Mouse (Mus musculus) limb, embryonic 11.5 days (tissue): Measurements from ENCODE around the gene Slc12a9. TPM values are rescaled to one million over a fixed set of nuclear protein-coding genes. Genes with fewer than 3 reads are reported as not detected.
A peak's percentile ranks its signal among the peaks of the same experiment; 100 is the strongest.

ENCODE experiments used
- ATAC-seq: fragments of 200-750 bp; cut with Nextera tagmentation; 2 replicates; pipeline ENCODE4 v1.8.0; 2017; ENCODE audit warnings: low read depth; ENCODE audit not compliant: insufficient number of reproducible peaks, low FRiP score, low TSS enrichment
- DNase-seq: peaks from one replicate; pipeline ENCODE4 v3.0.0-alpha.2; 2015; ENCODE audit warnings: low spot score
- H3K27ac ChIP-seq: fragments of 300-500 bp; sonication (generic); replicated peaks from 2 replicates; pipeline ENCODE4 v1.5.1; 2014; ENCODE audit warnings: low read depth, mild to moderate bottlenecking, low read length
- H3K27me3 ChIP-seq: fragments of 300-500 bp; sonication (generic); 2 replicates; pipeline ENCODE4 v1.6.1; 2014; ENCODE audit warnings: mild to moderate bottlenecking, low read length, mixed read lengths; ENCODE audit not compliant: control insufficient read depth, insufficient read depth
- H3K36me3 ChIP-seq: fragments of 300-500 bp; sonication (generic); 2 replicates; pipeline ENCODE4 v1.6.1; 2014; ENCODE audit warnings: mild to moderate bottlenecking, low read length, moderate library complexity, mixed read lengths; ENCODE audit not compliant: control insufficient read depth, insufficient read depth
- H3K4me1 ChIP-seq: fragments of 300-500 bp; sonication (generic); 2 replicates; pipeline ENCODE4 v1.6.1; 2014; ENCODE audit warnings: low read length, mixed read lengths; ENCODE audit not compliant: control insufficient read depth, insufficient read depth
- H3K4me2 ChIP-seq: fragments of 300-500 bp; sonication (generic); 2 replicates; pipeline ENCODE4 v1.6.1; 2014; ENCODE audit warnings: low read depth, mild to moderate bottlenecking, moderate library complexity; ENCODE audit not compliant: severe bottlenecking
- H3K4me3 ChIP-seq: fragments of 300-500 bp; sonication (generic); 2 replicates; pipeline ENCODE4 v1.5.1; 2014; ENCODE audit warnings: low read depth, low read length
- H3K9ac ChIP-seq: fragments of 300-500 bp; sonication (generic); 2 replicates; pipeline ENCODE4 v1.6.1; 2014; ENCODE audit warnings: mild to moderate bottlenecking, low read length
- H3K9me3 ChIP-seq: fragments of 300-500 bp; sonication (generic); 2 replicates; pipeline ENCODE4 v1.6.1; 2016; ENCODE audit warnings: low read length; ENCODE audit not compliant: control insufficient read depth
- WGBS: fragments of 180-500 bp; shearing (Covaris S2); extraction: QIAGEN DNeasy Blood & Tissue Kit; methylation state at CpG from one replicate; pipeline ENCODE4 v1.1.7; 2014; 5-methylcytosine and 5-hydroxymethylcytosine counted together
- polyA plus RNA-seq: library from polyadenylated mRNA; unstranded; fragments of >200 nt; fragmentation: Nextera tagmentation; extraction: Ambion mirVana; gene quantifications from 2 replicates; pipeline ENCODE4 v1.2.1, GENCODE M21; 2014

The Slc12a9 gene
- polyA plus RNA-seq, 1 experiment from 2014 or later = 4.7 TPM

DNA sequence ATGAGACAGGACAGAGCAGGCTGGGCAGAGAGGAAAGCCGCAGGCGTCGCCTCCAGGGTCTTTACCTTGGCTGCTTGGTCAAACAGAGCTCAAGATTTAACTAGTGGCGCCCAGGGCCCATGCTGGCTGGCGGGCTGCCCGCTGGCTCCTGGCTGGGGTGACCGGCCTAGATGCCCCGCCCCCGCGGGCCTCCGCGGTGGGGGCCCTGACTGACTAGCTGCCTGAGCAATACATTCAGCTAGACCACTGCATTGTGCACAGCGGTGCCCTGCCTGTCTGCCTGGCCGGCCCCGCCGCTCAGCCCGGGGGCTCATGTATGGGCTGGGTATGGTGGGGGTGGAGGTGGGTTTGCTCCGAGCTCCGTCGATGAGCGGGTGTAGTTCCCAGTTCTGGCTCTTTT, 32.1 kb downstream of the Slc12a9 start:
- Histone ChIP-seq H3K4me1 (peaks cover 14% of the 10 kb centered on the region), H3K4me2 (no peak overlapping the region), H3K27ac (no peak overlapping the region), H3K4me3 (no peak overlapping the region), H3K27me3 (no peaks in the 10 kb centered on the region), H3K9me3 (no peaks in the 10 kb centered on the region), H3K36me3 (peaks cover 60% of the 10 kb centered on the region), H3K9ac (no peak overlapping the region)
- ATAC-seq (no peak), DNase-seq (no peak)
- WGBS = 92% methylated on average over 21 of the region's 21 CpGs

DNA sequence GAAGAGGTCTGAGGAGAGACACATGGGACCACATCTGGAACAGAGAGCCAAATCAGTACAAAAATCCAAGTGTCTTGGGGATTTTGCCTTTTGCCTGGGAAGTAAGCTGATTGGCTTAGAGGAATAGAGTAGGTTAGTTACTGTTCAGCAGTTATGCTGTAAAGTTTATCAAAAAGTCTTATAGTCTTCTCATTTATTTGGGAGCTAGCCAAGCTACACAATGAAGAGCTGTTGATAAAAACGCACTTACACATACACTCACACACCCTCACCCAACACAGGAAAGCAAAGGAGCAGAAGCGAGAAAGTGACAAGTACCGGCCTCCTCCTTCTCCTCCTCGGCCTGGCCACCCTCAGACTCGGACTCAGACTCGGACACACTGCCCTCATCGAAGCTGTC, 34.2 kb downstream of the Slc12a9 start:
- Histone ChIP-seq H3K36me3 (peaks cover 71% of the 10 kb centered on the region), H3K27me3 (no peaks in the 10 kb centered on the region), H3K27ac (no peak overlapping the region), H3K4me1 (peaks cover 10% of the 10 kb centered on the region), H3K4me3 (no peak overlapping the region), H3K9ac (no peak overlapping the region), H3K9me3 (no peaks in the 10 kb centered on the region), H3K4me2 (no peak overlapping the region)
- DNase-seq (no peak), ATAC-seq (no peak)
- WGBS = 94% methylated on average over 7 of the region's 7 CpGs

DNA sequence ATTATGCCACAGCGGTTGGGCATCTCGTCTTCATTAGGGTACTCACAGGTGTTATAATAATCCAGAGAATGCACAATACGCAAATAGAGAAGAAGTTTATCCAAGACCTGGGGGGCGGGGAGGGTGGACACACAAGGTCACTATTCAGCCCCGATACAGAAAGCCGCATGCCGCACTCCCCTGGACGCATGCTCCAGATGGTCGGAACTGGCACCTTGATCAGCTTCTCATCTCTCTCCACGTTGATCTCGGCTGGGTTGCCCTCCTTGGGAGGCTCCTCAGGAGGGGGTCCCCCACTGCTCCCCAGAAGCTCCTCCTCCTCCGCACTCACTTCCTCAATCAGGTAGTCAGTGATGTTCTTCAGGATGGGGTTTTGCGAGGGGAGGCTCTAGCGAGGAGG, 36.3 kb downstream of the Slc12a9 start:
- Histone ChIP-seq H3K4me3 (no peak overlapping the region), H3K27ac (no peak overlapping the region), H3K27me3 (peaks cover 5% of the 10 kb centered on the region), H3K4me1 (peaks cover 12% of the 10 kb centered on the region), H3K4me2 (no peak overlapping the region), H3K36me3 (peaks cover 61% of the 10 kb centered on the region), H3K9ac (no peak overlapping the region), H3K9me3 (no peaks in the 10 kb centered on the region)
- DNase-seq = no peak
- ATAC-seq = no peak
- 90% methylated on average over 14 of the region's 14 CpGs for WGBS

- peaks cover 50% of the 10 kb centered on the region for H3K36me3 ChIP-seq
- DNase-seq (no peak), ATAC-seq (no peak)
- no peak overlapping the region for H3K9ac ChIP-seq
- H3K4me2 ChIP-seq = no peak overlapping the region
- H3K4me3 ChIP-seq = peak overlapping the region; percentile 10; the same call in 1 of the 2 replicates
- 93% methylated on average over 15 of the region's 15 CpGs for WGBS
- H3K9me3 ChIP-seq = no peaks in the 10 kb centered on the region
- peaks cover 12% of the 10 kb centered on the region for H3K4me1 ChIP-seq
- H3K27me3 ChIP-seq = peaks cover 13% of the 10 kb centered on the region
- no peak overlapping the region for H3K27ac ChIP-seq
These were observed 37.7 kb downstream of the Slc12a9 start for GRCm38 (mm10) chr5:137295712-137296111.

DNA sequence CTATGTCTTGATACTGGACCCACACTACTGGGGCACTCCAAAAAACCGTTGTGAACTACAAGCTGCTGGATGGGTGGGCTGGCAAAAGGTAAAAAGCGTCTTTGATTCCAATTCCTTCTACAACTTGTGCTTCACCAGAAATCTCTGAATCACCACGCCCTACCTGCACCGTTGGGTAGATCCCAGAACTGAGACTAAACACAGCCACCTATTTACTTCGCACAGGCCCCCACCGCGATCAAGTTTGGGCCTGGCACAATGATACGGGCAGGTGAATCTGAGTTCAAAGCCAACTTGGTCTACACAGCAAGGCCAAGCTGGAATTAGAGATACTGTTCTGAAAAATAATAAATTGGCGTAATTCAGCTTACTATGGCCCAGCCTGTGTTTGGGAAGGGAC, 38.1 kb downstream of the Slc12a9 start:
- ATAC-seq (no peak), DNase-seq (no peak)
- H3K4me1 ChIP-seq = peaks cover 12% of the 10 kb centered on the region
- H3K4me3 ChIP-seq = peak overlapping the region; percentile 46
- H3K9ac ChIP-seq = peak overlapping the region; percentile 75; the same call in 1 of the 2 replicates
- peaks cover 17% of the 10 kb centered on the region for H3K27me3 ChIP-seq
- no peaks in the 10 kb centered on the region for H3K9me3 ChIP-seq
- peaks cover 46% of the 10 kb centered on the region for H3K36me3 ChIP-seq
- peak overlapping the region; percentile 95; the same call in 1 of the 2 replicates for H3K4me2 ChIP-seq
- 81% methylated on average over 9 of the region's 9 CpGs for WGBS
- H3K27ac ChIP-seq = peak overlapping the region; percentile 70; the same call in 1 of the 2 replicates

DNA sequence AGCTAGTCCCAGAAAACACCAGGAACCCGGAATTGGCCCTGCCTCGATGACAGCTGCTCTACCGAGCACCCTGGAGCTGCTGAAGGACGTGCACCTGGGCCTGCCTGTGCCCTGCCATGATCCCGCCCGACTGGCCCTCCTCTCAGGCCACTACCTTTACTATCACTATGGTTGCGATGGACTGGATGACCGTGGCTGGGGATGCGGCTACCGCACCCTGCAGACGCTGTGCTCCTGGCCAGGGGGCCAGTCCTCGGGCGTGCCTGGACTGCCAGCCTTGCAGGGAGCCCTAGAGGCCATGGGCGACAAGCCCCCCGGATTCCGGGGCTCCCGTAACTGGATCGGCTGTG, 38.7 kb downstream of the Slc12a9 start:
- H3K9ac ChIP-seq = peak overlapping the region; percentile 75
- H3K4me2 ChIP-seq = peak overlapping the region; percentile 95
- peaks cover 40% of the 10 kb centered on the region for H3K36me3 ChIP-seq
- WGBS = 7% methylated on average over 18 of the region's 18 CpGs
- peaks cover 23% of the 10 kb centered on the region for H3K27me3 ChIP-seq
- peaks cover 12% of the 10 kb centered on the region for H3K4me1 ChIP-seq
- ATAC-seq (peak; percentile 55), DNase-seq (no peak)
- H3K4me3 ChIP-seq = peak overlapping the region; percentile 46
- no peaks in the 10 kb centered on the region for H3K9me3 ChIP-seq
- H3K27ac ChIP-seq = peak overlapping the region; percentile 70

GRCm38 (mm10) chr5:137293839-137294743, 39.3 kb downstream of the Slc12a9 start, which contains the start of gene Ufsp1:
Gene Ufsp1, plus strand, starts transcription at chr5:137294629.
- under 1% methylated on average over 52 of the region's 52 CpGs for WGBS
- peaks cover 34% of the 10 kb centered on the region for H3K36me3 ChIP-seq
- peak within 1 kb of the TSS; percentile 46 for H3K4me3 ChIP-seq
- H3K9me3 ChIP-seq = no peaks in the 10 kb centered on the region
- ATAC-seq = peak; percentile 93
- peaks cover 12% of the 10 kb centered on the region for H3K4me1 ChIP-seq
- peak within 1 kb of the TSS; percentile 70 for H3K27ac ChIP-seq
- peaks cover 29% of the 10 kb centered on the region for H3K27me3 ChIP-seq
- DNase-seq = peak; percentile 94
- H3K9ac ChIP-seq = peak within 1 kb of the TSS; percentile 75
- peak within 1 kb of the TSS; percentile 95 for H3K4me2 ChIP-seq

DNA sequence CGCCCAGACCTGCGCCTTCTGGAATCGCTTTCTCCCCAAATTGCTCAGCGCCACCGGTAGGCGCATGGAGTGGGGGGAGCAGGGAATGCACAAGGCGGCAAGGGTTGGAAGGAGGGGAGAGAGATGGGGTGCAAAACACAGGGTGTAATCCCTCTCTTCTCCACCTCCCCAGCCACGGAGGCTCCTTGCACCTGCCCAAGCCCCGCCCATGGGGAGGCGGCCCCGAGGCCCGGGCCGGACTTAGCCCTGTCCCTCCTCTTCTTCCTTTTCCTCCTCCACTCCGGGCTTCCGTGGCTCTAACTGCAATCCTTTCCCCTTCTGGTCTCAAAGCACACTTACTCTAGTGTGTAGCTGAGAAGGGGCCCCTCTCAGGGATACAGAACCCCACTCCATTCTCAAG, 40.1 kb downstream of the Slc12a9 start:
- under 1% methylated on average over 15 of the region's 15 CpGs for WGBS
- Histone ChIP-seq H3K27me3 (peaks cover 36% of the 10 kb centered on the region), H3K36me3 (peaks cover 29% of the 10 kb centered on the region), H3K4me2 (peak overlapping the region; percentile 95), H3K9ac (peak overlapping the region; percentile 66; the same call in 1 of the 2 replicates), H3K27ac (no peak overlapping the region), H3K4me3 (peak overlapping the region; percentile 46), H3K4me1 (peaks cover 17% of the 10 kb centered on the region), H3K9me3 (no peaks in the 10 kb centered on the region)
- peak; percentile 72 for DNase-seq
- no peak for ATAC-seq
